Mouse (Mus musculus): ENCODE data around the gene Anks1.

GRCm38 (mm10) chr17:27966508-27967021 is 57.5 kb downstream of the Anks1 start:
- TF ChIP-seq GATA1 (IDR thresholded peaks at IDR 0.05; ENCODE audit: borderline replicate concordance, low read length) (no peak), FLI1 (IDR thresholded peaks at IDR 0.05; ENCODE audit: low read length) (no peak)

All from megakaryocyte, embryonic 14.5 days (primary cell).